Mouse (Mus musculus) G1E (cell line): Measurements from ENCODE around the gene Fez1.

ENCODE experiments used
- CTCF ChIP-seq: IDR thresholded peaks from 2 replicates; pipeline ENCODE4 v1.5.1; 2012; ENCODE audit warnings: low read depth, low read length, inconsistent platforms, mixed read lengths
- GATA1 ChIP-seq: IDR thresholded peaks from 2 replicates; pipeline ENCODE4 v1.6.1; 2012; ENCODE audit warnings: borderline replicate concordance, low read length, inconsistent platforms, mixed read lengths
- TAL1 ChIP-seq: conservative IDR thresholded peaks from 2 replicates; pipeline ENCODE4 v1.6.1; 2012; ENCODE audit warnings: low read depth, low read length, inconsistent platforms, mixed read lengths

DNA sequence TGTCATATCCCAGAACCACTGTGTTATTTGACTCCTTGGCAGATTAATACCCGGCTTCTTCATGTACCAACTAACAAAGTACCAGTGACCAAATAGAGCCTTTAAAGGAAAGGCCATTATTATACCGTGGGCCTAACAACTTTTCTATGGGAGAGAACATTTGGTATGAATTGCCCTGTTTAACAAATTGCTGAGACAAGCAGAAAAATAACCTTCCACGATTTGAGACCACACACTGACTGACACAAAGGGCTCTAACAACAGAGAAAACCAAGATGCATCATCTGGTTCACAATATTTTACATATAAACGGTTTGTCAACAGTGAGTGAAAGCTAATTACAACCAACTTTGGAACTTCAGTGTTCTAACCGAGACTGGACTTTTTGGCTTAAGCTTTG is 25.4 kb upstream of the Fez1 start:
- no peak for TF ChIP-seq CTCF
- no peak for TF ChIP-seq GATA1
- TF ChIP-seq TAL1: no peak
